Mouse (Mus musculus) frontal cortex, adult (tissue): ENCODE measurements around the gene Mapk1.

Experiments used
- ATAC-seq: cut with Nextera tagmentation; 2 replicates; pipeline ENCODE4 v1.9.2; 2017; ENCODE audit warnings: mild to moderate bottlenecking, moderate library complexity, mixed read lengths; ENCODE audit not compliant: low TSS enrichment

The Mapk1 gene

GRCm38 (mm10) chr16:17085636-17086035 is 102.5 kb downstream of the Mapk1 start:
- no peak for ATAC-seq

- no peak for ATAC-seq
Measured at GRCm38 (mm10) chr16:17086241-17086640, 103.1 kb downstream of the Mapk1 start.

- ATAC-seq, result peak; percentile 75
Measured at GRCm38 (mm10) chr16:17086669-17087193, 103.5 kb downstream of the Mapk1 start.

GRCm38 (mm10) chr16:17088346-17088745 is 105.2 kb downstream of the Mapk1 start:
- ATAC-seq, result no peak

- ATAC-seq, result no peak
Measured at GRCm38 (mm10) chr16:17096938-17097337, 113.8 kb downstream of the Mapk1 start.
